Mouse (Mus musculus): ENCODE measurements at regions not wholly inside any gene's neighbourhood (a gene's known extent, or its start where the extent isn't known, plus 50 kb on each side); places are given as distances from the start of the nearest gene placed in this dataset.

- no peak for TF ChIP-seq CTCF (IDR thresholded peaks at IDR 0.05; ENCODE audit: low read depth)
- TF ChIP-seq EP300 (IDR thresholded peaks at IDR 0.05; ENCODE audit: low read depth): no peak
Measured at GRCm38 (mm10) chr13:72120911-72121553, 157.5 kb upstream of the Irx1 start.

All from liver, embryonic 14.5 days (tissue).